Mouse (Mus musculus): ENCODE data around the gene Pgm1. TPM values are rescaled to one million over a fixed set of nuclear protein-coding genes. Genes with fewer than 3 reads are reported as not detected.

The Pgm1 gene
- polyA plus RNA-seq (2012; rRNA removed) = 25.3 and 29.7 TPM in 2 replicates

GRCm38 (mm10) chr4:99929149-99929612 is at the start of gene Pgm1:
Gene Pgm1 (plus strand): TSS chr4:99929414.
- H3K4me1 ChIP-seq (replicated peaks; ENCODE audit: control insufficient read depth, insufficient read depth, low read length) = peaks cover 6% of the 10 kb centered on the region; the same call in 1 of the 2 replicates
- TF ChIP-seq CTCF (IDR thresholded peaks at IDR 0.05; ENCODE audit: borderline replicate concordance, control insufficient read depth, extremely low read depth, insufficient read depth, low read length, poor library complexity) = no peak
- 3% methylated on average over 23 of the region's 23 CpGs for WGBS
- H3K27me3 ChIP-seq (ENCODE audit: control insufficient read depth, insufficient read depth, low read length) = no peaks in the 10 kb centered on the region
- peak within 1 kb of the TSS; percentile 93 for H3K4me3 ChIP-seq (ENCODE audit: control insufficient read depth, insufficient read depth, low read length)
- no peak for DNase-seq
- H3K27ac ChIP-seq (ENCODE audit: control insufficient read depth, insufficient read depth, low read length) = peak within 1 kb of the TSS; percentile 17
- no peaks in the 10 kb centered on the region for H3K36me3 ChIP-seq (ENCODE audit: control insufficient read depth, insufficient read depth, low read length)

GRCm38 (mm10) chr4:99881882-99882281 is 47.3 kb upstream of the Pgm1 start:
- Histone ChIP-seq H3K27ac (ENCODE audit: control insufficient read depth, insufficient read depth, low read length) (no peak overlapping the region), H3K36me3 (ENCODE audit: control insufficient read depth, insufficient read depth, low read length) (no peaks in the 10 kb centered on the region), H3K4me1 (replicated peaks; ENCODE audit: control insufficient read depth, insufficient read depth, low read length) (no peaks in the 10 kb centered on the region), H3K27me3 (ENCODE audit: control insufficient read depth, insufficient read depth, low read length) (no peaks in the 10 kb centered on the region), H3K4me3 (ENCODE audit: control insufficient read depth, insufficient read depth, low read length) (no peak overlapping the region)
- TF ChIP-seq POLR2A (IDR thresholded peaks at IDR 0.05; ENCODE audit: control insufficient read depth, extremely low read depth, insufficient read depth, low read length, poor library complexity) (no peak), CTCF (IDR thresholded peaks at IDR 0.05; ENCODE audit: borderline replicate concordance, control insufficient read depth, extremely low read depth, insufficient read depth, low read length, poor library complexity) (no peak)
- DNase-seq = peak; percentile 11

GRCm38 (mm10) chr4:99882405-99882804 is 46.8 kb upstream of the Pgm1 start:
- Histone ChIP-seq H3K27me3 (ENCODE audit: control insufficient read depth, insufficient read depth, low read length) (no peaks in the 10 kb centered on the region), H3K4me3 (ENCODE audit: control insufficient read depth, insufficient read depth, low read length) (no peak overlapping the region)
- DNase-seq = no peak

GRCm38 (mm10) chr4:99913894-99914451 is 15.2 kb upstream of the Pgm1 start:
- Histone ChIP-seq H3K36me3 (ENCODE audit: control insufficient read depth, insufficient read depth, low read length) (no peaks in the 10 kb centered on the region), H3K27me3 (ENCODE audit: control insufficient read depth, insufficient read depth, low read length) (no peaks in the 10 kb centered on the region), H3K27ac (ENCODE audit: control insufficient read depth, insufficient read depth, low read length) (no peak overlapping the region), H3K4me1 (replicated peaks; ENCODE audit: control insufficient read depth, insufficient read depth, low read length) (no peaks in the 10 kb centered on the region), H3K4me3 (ENCODE audit: control insufficient read depth, insufficient read depth, low read length) (no peak overlapping the region)
- 74% methylated on average over 4 of the region's 4 CpGs for WGBS
- no peak for DNase-seq
- TF ChIP-seq CTCF (IDR thresholded peaks at IDR 0.05; ENCODE audit: borderline replicate concordance, control insufficient read depth, extremely low read depth, insufficient read depth, low read length, poor library complexity) (no peak), POLR2A (IDR thresholded peaks at IDR 0.05; ENCODE audit: control insufficient read depth, extremely low read depth, insufficient read depth, low read length, poor library complexity) (no peak)

More at GRCm38 (mm10) chr4:99882405-99882804, 46.8 kb upstream of the Pgm1 start:
- Histone ChIP-seq H3K27ac (ENCODE audit: control insufficient read depth, insufficient read depth, low read length) (no peak overlapping the region), H3K4me1 (replicated peaks; ENCODE audit: control insufficient read depth, insufficient read depth, low read length) (no peaks in the 10 kb centered on the region), H3K36me3 (ENCODE audit: control insufficient read depth, insufficient read depth, low read length) (no peaks in the 10 kb centered on the region)
- TF ChIP-seq POLR2A (IDR thresholded peaks at IDR 0.05; ENCODE audit: control insufficient read depth, extremely low read depth, insufficient read depth, low read length, poor library complexity) (no peak), CTCF (IDR thresholded peaks at IDR 0.05; ENCODE audit: borderline replicate concordance, control insufficient read depth, extremely low read depth, insufficient read depth, low read length, poor library complexity) (no peak)

GRCm38 (mm10) chr4:99926380-99926779 is 2.8 kb upstream of the Pgm1 start:
- DNase-seq = no peak
- WGBS = 91% methylated on average over 4 of the region's 4 CpGs
- TF ChIP-seq CTCF (IDR thresholded peaks at IDR 0.05; ENCODE audit: borderline replicate concordance, control insufficient read depth, extremely low read depth, insufficient read depth, low read length, poor library complexity) (no peak), POLR2A (IDR thresholded peaks at IDR 0.05; ENCODE audit: control insufficient read depth, extremely low read depth, insufficient read depth, low read length, poor library complexity) (no peak)

GRCm38 (mm10) chr4:99928521-99928920 is 693 bp upstream of the Pgm1 start:
- TF ChIP-seq CTCF (IDR thresholded peaks at IDR 0.05; ENCODE audit: borderline replicate concordance, control insufficient read depth, extremely low read depth, insufficient read depth, low read length, poor library complexity) (no peak), POLR2A (IDR thresholded peaks at IDR 0.05; ENCODE audit: control insufficient read depth, extremely low read depth, insufficient read depth, low read length, poor library complexity) (no peak)
- no peak for DNase-seq
- Histone ChIP-seq H3K27ac (ENCODE audit: control insufficient read depth, insufficient read depth, low read length) (no peak overlapping the region), H3K4me3 (ENCODE audit: control insufficient read depth, insufficient read depth, low read length) (no peak overlapping the region), H3K27me3 (ENCODE audit: control insufficient read depth, insufficient read depth, low read length) (no peaks in the 10 kb centered on the region), H3K36me3 (ENCODE audit: control insufficient read depth, insufficient read depth, low read length) (no peaks in the 10 kb centered on the region), H3K4me1 (replicated peaks; ENCODE audit: control insufficient read depth, insufficient read depth, low read length) (peaks cover 6% of the 10 kb centered on the region; the same call in 1 of the 2 replicates)
- 51% methylated on average over 6 of the region's 6 CpGs for WGBS

More at GRCm38 (mm10) chr4:99926380-99926779, 2.8 kb upstream of the Pgm1 start:
- Histone ChIP-seq H3K36me3 (ENCODE audit: control insufficient read depth, insufficient read depth, low read length) (no peaks in the 10 kb centered on the region), H3K27ac (ENCODE audit: control insufficient read depth, insufficient read depth, low read length) (no peak overlapping the region), H3K27me3 (ENCODE audit: control insufficient read depth, insufficient read depth, low read length) (no peaks in the 10 kb centered on the region), H3K4me1 (replicated peaks; ENCODE audit: control insufficient read depth, insufficient read depth, low read length) (peaks cover 6% of the 10 kb centered on the region; the same call in 1 of the 2 replicates), H3K4me3 (ENCODE audit: control insufficient read depth, insufficient read depth, low read length) (no peak overlapping the region)
